Mouse (Mus musculus) lung, embryonic 14.5 days (tissue): ENCODE results near the gene Cdc14b. TPM values are rescaled to one million over a fixed set of nuclear protein-coding genes. Genes with fewer than 3 reads are reported as not detected.

Experiments
- ATAC-seq: fragments of 200-750 bp; cut with Nextera tagmentation; 2 replicates; pipeline ENCODE4 v1.8.0; 2017; ENCODE audit warnings: mild to moderate bottlenecking, moderate TSS enrichment, moderate library complexity; ENCODE audit not compliant: insufficient read depth
- DNase-seq: peaks from one replicate; pipeline ENCODE4 v3.0.0-alpha.2; 2015
- H3K27ac ChIP-seq: fragments of 300-500 bp; sonication (generic); 2 replicates; pipeline ENCODE4 v1.5.1; 2014; ENCODE audit warnings: low read depth, mild to moderate bottlenecking, moderate library complexity
- H3K27me3 ChIP-seq: fragments of 300-500 bp; sonication (generic); 2 replicates; pipeline ENCODE4 v1.6.1; 2014; ENCODE audit warnings: low read length, control low read depth; ENCODE audit not compliant: insufficient read depth
- H3K36me3 ChIP-seq: fragments of 300-500 bp; sonication (generic); 2 replicates; pipeline ENCODE4 v1.6.1; 2014; ENCODE audit warnings: control low read depth; ENCODE audit not compliant: insufficient read depth
- H3K4me1 ChIP-seq: fragments of 300-500 bp; sonication (generic); 2 replicates; pipeline ENCODE4 v1.6.1; 2014; ENCODE audit warnings: antibody characterized with exemption, control low read depth; ENCODE audit not compliant: insufficient read depth
- H3K4me2 ChIP-seq: fragments of 300-500 bp; sonication (generic); 2 replicates; pipeline ENCODE4 v1.6.1; 2014; ENCODE audit warnings: mild to moderate bottlenecking
- H3K4me3 ChIP-seq: fragments of 300-500 bp; sonication (generic); 2 replicates; pipeline ENCODE4 v1.5.1; 2014; ENCODE audit warnings: low read depth, low read length
- H3K9ac ChIP-seq: fragments of 300-500 bp; sonication (generic); 2 replicates; pipeline ENCODE4 v1.6.1; 2014
- H3K9me3 ChIP-seq: fragments of 300-500 bp; sonication (generic); 2 replicates; pipeline ENCODE4 v1.6.1; 2016; ENCODE audit warnings: low read depth, low read length, control low read depth
- CTCF ChIP-seq: IDR thresholded peaks from 2 replicates; pipeline ENCODE4 v1.5.1; 2016; ENCODE audit warnings: antibody characterized with exemption, low read depth
- WGBS: fragments of 180-500 bp; shearing (Covaris S2); extraction: QIAGEN DNeasy Blood & Tissue Kit; methylation state at CpG from one replicate; pipeline ENCODE4 v1.1.7; 2014; 5-methylcytosine and 5-hydroxymethylcytosine counted together
- polyA plus RNA-seq: library from polyadenylated mRNA; unstranded; fragments of >200 nt; fragmentation: Nextera tagmentation; extraction: Ambion mirVana; gene quantifications from 2 replicates; pipeline ENCODE4 v1.2.1, GENCODE M21; 2014

Cdc14b gene
- polyA plus RNA-seq, 1 experiment from 2014 or later: 20.3 TPM

DNA sequence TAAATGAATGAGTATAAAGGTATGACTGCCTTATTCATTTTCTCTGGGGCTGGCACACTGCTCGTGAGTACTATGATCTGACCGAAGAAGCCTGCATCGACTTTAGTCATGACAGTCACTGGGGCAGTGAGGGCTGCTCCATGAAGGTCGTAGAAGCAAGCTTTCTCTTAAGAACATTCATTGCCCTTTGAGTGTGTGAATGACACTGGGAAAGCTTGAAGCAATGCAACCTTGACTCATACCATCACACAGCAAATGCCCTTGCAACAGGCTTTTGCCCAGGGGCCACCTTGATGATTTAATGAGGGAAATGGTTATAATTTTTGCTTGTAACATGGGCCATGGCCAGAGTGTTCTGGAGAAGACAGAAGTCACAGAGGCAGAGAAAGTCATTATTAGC, 88.6 kb downstream of the Cdc14b start:
- Histone ChIP-seq H3K36me3 (peaks cover 18% of the 10 kb centered on the region; the same call in 1 of the 2 replicates), H3K4me2 (no peak overlapping the region), H3K4me1 (no peaks in the 10 kb centered on the region), H3K9ac (no peak overlapping the region), H3K27ac (no peak overlapping the region), H3K9me3 (no peaks in the 10 kb centered on the region), H3K27me3 (no peaks in the 10 kb centered on the region), H3K4me3 (no peak overlapping the region)
- ATAC-seq (no peak), DNase-seq (no peak)
- WGBS: 93% methylated on average over 4 of the region's 4 CpGs
- no peak for TF ChIP-seq CTCF

GRCm38 (mm10) chr13:64185586-64185985, 89.5 kb downstream of the Cdc14b start:
- Histone ChIP-seq H3K4me2 (no peak overlapping the region), H3K27me3 (no peaks in the 10 kb centered on the region), H3K9me3 (no peaks in the 10 kb centered on the region), H3K36me3 (peaks cover 18% of the 10 kb centered on the region; the same call in 1 of the 2 replicates), H3K27ac (no peak overlapping the region), H3K4me1 (no peaks in the 10 kb centered on the region), H3K4me3 (no peak overlapping the region), H3K9ac (no peak overlapping the region)
- ATAC-seq (no peak), DNase-seq (no peak)
- 90% methylated on average over 9 of the region's 9 CpGs for WGBS
- no peak for TF ChIP-seq CTCF

DNA sequence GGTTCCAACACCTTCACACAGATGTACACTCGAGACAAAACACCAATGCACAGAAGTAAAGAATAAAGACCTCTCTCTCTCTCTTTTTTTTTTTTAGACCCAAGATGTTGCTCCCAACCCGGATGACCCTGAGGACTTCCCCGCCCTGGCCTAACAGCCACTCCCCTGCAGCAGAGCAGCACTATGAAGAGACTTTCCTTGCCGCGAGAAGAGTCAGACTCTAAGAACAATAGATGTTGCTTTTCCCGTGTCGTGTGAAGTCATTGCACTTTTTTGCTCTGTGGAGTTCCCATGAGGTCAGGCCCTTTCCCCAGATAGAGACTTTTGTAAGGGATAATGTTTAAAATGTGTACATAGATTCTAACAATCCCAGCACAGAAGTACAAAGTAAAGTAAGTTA, 89.9 kb downstream of the Cdc14b start:
- H3K36me3 ChIP-seq: peaks cover 18% of the 10 kb centered on the region; the same call in 1 of the 2 replicates
- no peak overlapping the region for H3K27ac ChIP-seq
- ATAC-seq (no peak), DNase-seq (no peak)
- no peak overlapping the region for H3K4me2 ChIP-seq
- TF ChIP-seq CTCF: no peak
- no peak overlapping the region for H3K9ac ChIP-seq
- H3K4me3 ChIP-seq: no peak overlapping the region
- no peaks in the 10 kb centered on the region for H3K9me3 ChIP-seq
- no peaks in the 10 kb centered on the region for H3K27me3 ChIP-seq
- no peaks in the 10 kb centered on the region for H3K4me1 ChIP-seq
- WGBS: 73% methylated on average over 7 of the region's 7 CpGs

- DNase-seq (no peak), ATAC-seq (no peak)
- Histone ChIP-seq H3K27me3 (no peaks in the 10 kb centered on the region), H3K9ac (no peak overlapping the region), H3K9me3 (no peaks in the 10 kb centered on the region), H3K4me2 (no peak overlapping the region), H3K36me3 (peaks cover 18% of the 10 kb centered on the region; the same call in 1 of the 2 replicates), H3K27ac (no peak overlapping the region), H3K4me1 (no peaks in the 10 kb centered on the region), H3K4me3 (no peak overlapping the region)
- 71% methylated on average over 10 of the region's 10 CpGs for WGBS
- TF ChIP-seq CTCF: no peak
Measured at GRCm38 (mm10) chr13:64184361-64184760, 90.7 kb downstream of the Cdc14b start.

DNA sequence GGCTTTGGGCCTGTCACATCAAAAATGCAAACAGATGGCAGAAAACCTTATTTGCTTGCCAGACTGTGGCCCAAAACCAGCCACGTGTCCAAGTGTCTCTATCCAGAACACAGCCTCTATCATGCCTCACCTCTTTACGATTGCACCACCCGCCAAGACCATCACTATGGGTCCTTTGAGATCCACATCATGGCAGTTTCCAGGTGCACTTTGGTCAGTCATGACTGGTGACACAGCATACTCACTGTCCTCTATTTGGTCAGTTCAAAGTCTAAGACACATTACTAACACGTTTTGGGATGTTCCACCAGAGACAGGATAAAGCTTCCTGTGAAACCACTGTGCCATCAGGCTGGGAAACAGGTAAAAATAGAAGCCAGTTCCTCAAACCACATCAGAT, 91.5 kb downstream of the Cdc14b start:
- H3K36me3 ChIP-seq: peaks cover 18% of the 10 kb centered on the region; the same call in 1 of the 2 replicates

GRCm38 (mm10) chr13:64182091-64182490, 93.0 kb downstream of the Cdc14b start:
- TF ChIP-seq CTCF: no peak
- no peak overlapping the region for H3K27ac ChIP-seq
- H3K9ac ChIP-seq: no peak overlapping the region
- no peaks in the 10 kb centered on the region for H3K27me3 ChIP-seq
- H3K4me3 ChIP-seq: no peak overlapping the region
- ATAC-seq: no peak
- DNase-seq: no peak
- 83% methylated on average over 2 of the region's 2 CpGs for WGBS
- no peaks in the 10 kb centered on the region for H3K4me1 ChIP-seq
- H3K9me3 ChIP-seq: no peaks in the 10 kb centered on the region
- H3K4me2 ChIP-seq: no peak overlapping the region
- H3K36me3 ChIP-seq: peaks cover 28% of the 10 kb centered on the region

More for the DNA sequence above, 91.5 kb downstream of the Cdc14b start:
- Histone ChIP-seq H3K4me2 (no peak overlapping the region), H3K9me3 (no peaks in the 10 kb centered on the region), H3K4me3 (no peak overlapping the region), H3K4me1 (no peaks in the 10 kb centered on the region), H3K9ac (no peak overlapping the region), H3K27ac (no peak overlapping the region), H3K27me3 (no peaks in the 10 kb centered on the region)
- 77% methylated on average over 4 of the region's 4 CpGs for WGBS
- DNase-seq (no peak), ATAC-seq (no peak)
- TF ChIP-seq CTCF: no peak

- H3K27me3 ChIP-seq: no peaks in the 10 kb centered on the region
- TF ChIP-seq CTCF: peak; percentile 71
Measured at GRCm38 (mm10) chr13:64180888-64181287, 94.2 kb downstream of the Cdc14b start.

DNA sequence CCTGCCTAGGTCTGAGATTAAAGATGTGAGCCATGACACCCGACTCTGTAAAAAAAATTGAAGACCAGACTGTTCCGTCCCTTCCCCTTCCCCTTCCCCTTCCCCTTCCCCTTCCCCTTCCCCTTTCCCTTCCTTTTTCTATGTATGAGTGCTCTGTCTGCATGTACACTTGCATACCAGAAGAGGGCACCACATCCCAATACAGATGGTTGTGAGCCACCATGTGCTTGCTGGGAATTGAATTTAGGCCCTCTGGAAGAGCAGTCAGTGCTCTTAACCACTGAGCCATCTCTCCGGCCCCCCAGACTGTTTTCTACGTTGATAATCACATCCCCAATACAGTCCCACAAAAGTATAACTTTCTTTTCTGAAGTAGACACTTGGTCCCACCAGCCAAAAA, 94.8 kb downstream of the Cdc14b start:
- Histone ChIP-seq H3K27ac (no peak overlapping the region), H3K27me3 (no peaks in the 10 kb centered on the region), H3K36me3 (peaks cover 26% of the 10 kb centered on the region), H3K4me3 (no peak overlapping the region), H3K4me2 (no peak overlapping the region), H3K4me1 (no peaks in the 10 kb centered on the region), H3K9me3 (no peaks in the 10 kb centered on the region), H3K9ac (no peak overlapping the region)
- 0 out of 2 replicates have a peak, but pooled peaks have one; percentile 18 for TF ChIP-seq CTCF
- 81% methylated on average over 4 of the region's 4 CpGs for WGBS
- DNase-seq: peak; percentile 10
- no peak for ATAC-seq

More at GRCm38 (mm10) chr13:64180888-64181287, 94.2 kb downstream of the Cdc14b start:
- ATAC-seq (no peak), DNase-seq (peak; percentile 80)
- no peak overlapping the region for H3K4me3 ChIP-seq
- no peaks in the 10 kb centered on the region for H3K4me1 ChIP-seq
- no peak overlapping the region for H3K4me2 ChIP-seq
- no peak overlapping the region for H3K9ac ChIP-seq
- WGBS: 74% methylated on average over 3 of the region's 3 CpGs
- H3K27ac ChIP-seq: no peak overlapping the region
- H3K9me3 ChIP-seq: no peaks in the 10 kb centered on the region
- H3K36me3 ChIP-seq: peaks cover 28% of the 10 kb centered on the region
